Mouse (Mus musculus) layer of hippocampus, adult 9-11 months (tissue): ENCODE results near the gene Ctla2a.
A peak's percentile ranks its signal among the peaks of the same experiment; 100 is the strongest.
"Not testable (repeated sequence)": the region's sequence is repeated elsewhere in the genome, so short reads cannot be mapped to it uniquely, and the experiment has no call there.

Experiments
- DNase-seq: peaks from one replicate; pipeline ENCODE4 v3.0.0; 2022

The Ctla2a gene

DNA sequence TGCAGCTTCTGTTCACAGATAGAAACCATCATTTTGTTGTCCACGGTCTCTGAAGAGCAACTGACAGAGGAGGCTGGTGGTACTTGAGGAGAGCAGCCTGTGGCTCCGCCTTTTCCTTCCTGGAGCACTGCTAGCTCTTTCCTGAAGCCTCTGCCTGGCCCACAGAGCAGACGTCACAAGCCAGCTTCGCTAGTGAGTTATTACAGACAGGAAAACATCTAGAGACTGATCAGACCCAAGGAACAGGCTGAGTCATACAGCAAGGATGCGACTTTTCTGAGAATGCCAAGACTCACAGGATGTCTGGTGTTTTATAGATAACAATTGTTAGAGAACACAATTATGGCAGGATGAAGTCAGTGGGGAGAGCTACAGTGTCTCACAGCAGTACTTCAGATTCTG, at the start of gene Ctla2a, which contains the start of gene Gm49391:
Gene Ctla2a, minus strand, starts transcription at position 126 of the 402 bp plus-strand sequence.
Gene Gm49391, minus strand, starts transcription at position 72 of the 402 bp plus-strand sequence.
- no peak for DNase-seq

- not testable (repeated sequence) for DNase-seq
Observed at GRCm38 (mm10) chr13:60972319-60972718, 35.9 kb upstream of the Ctla2a start.

DNA sequence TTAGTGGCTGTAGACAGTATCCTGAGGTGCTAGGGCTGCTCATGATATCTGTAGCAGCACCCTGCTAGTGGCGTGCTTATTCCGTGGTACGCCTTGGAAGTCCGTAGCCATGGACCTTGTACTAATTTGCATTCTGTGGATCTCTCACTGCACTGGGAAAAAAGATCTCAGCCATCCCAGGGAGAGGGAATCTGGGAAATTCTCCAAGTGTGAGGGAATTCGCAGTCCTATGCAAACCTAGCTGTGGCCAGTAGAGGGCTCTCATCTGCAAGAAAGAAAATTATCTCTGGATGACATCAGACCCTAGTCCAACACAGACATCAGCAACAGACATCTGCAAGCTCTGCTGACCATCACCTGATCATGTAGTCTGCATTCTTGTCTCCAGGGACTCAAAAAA, 27.6 kb upstream of the Ctla2a start:
- not testable (repeated sequence) for DNase-seq

- no peak for DNase-seq
Observed at GRCm38 (mm10) chr13:60961706-60962105, 25.3 kb upstream of the Ctla2a start.

GRCm38 (mm10) chr13:60941884-60942283, 5.5 kb upstream of the Ctla2a start, which contains the start of gene Tpbpa:
Gene Tpbpa, minus strand, starts transcription at chr13:60941984.
- not testable (repeated sequence) for DNase-seq

- not testable (repeated sequence) for DNase-seq
Observed at GRCm38 (mm10) chr13:60935490-60935889, 935 bp downstream of the Ctla2a start, which contains the start of gene Gm49393. Gene Gm49393, minus strand, starts transcription at chr13:60935590.

DNA sequence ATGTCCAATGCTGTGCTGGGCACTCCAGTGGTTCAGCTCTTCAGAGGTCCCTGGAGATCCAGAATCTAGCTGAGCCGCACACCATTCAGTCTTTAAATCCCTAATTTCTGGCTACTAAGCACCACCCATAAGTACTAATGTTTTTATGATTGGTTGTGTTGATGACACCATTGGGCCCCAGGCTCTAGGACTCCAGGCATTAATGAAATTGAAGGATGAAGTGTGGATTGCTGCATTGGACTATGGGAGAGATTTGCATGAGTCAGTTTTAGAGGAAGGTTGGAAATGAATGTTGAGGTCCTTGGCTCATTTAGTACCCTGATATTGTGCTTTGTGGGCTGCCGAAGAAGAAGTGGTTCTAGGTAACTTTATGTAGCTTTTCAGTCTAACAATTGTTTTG, 31.6 kb downstream of the Ctla2a start, which contains the start of gene Tpbpb:
Gene Tpbpb, minus strand, starts transcription at position 101 of the 400 bp plus-strand sequence.
- DNase-seq, result not testable (repeated sequence)

GRCm38 (mm10) chr13:60897328-60897727, 39.1 kb downstream of the Ctla2a start, which contains the start of gene Ctla2b:
Gene Ctla2b, minus strand, starts transcription at chr13:60897447.
- DNase-seq, result peak; percentile 65

GRCm38 (mm10) chr13:60896794-60897193, 39.6 kb downstream of the Ctla2a start, which contains the start of gene Gm49392:
Gene Gm49392, minus strand, starts transcription at chr13:60896894.
- not testable (repeated sequence) for DNase-seq

DNA sequence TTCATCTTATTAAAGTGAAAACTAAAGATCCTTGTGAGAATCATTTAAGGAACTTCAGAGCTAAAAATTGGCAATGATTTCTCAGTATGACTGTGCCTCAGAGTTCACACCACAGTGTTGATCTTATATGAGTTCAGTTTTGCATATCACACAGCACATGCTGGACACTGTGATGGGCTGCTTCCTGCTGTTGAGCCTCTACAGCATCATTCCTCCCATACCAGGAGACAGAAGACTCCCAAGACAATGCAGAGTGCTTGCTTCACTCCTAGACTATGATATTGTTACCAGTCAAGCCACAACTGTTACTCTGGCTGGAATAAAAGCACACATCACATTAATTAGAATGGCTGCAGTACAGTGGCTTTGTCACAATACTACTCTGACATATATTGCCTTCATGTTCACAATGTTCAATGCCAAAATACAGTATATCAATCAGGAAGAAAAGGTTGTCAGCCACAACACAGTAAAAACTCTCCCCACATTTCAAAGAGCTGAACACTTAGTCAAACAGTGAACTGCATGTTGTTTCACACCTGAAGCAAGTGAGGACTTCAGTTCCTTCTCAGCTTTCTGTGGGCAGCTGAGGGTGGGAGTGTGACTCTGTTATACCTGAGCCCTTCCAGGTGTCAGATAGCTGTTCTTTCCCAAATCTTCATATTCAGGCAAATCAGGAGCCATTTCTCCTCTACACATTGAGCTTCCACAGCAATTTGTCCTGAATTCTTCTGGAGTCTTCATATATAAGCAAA, 40.8 kb downstream of the Ctla2a start:
- DNase-seq, result no peak

DNA sequence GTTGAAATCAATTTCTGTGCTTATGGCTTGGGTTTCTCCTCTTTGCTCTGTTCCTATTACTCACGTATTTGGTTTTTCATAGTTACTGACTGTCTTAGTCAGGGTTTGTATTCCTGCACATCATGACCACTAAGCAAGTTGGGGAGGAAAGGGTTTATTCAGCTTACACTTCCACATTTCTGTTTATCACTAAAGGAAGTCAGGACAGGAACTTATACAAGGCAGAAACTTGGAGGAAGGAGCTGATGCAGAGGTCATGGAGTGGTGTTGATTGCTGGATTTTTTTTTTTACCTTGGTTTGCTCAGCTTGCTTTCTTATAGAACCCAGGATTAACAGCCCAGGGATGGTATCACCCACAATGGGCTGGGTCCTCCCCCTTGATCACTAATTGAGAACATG, 44.1 kb downstream of the Ctla2a start:
- no peak for DNase-seq
